Mouse (Mus musculus): ENCODE measurements at regions not wholly inside any gene's neighbourhood (a gene's known extent, or its start where the extent isn't known, plus 50 kb on each side); places are given as distances from the start of the nearest gene placed in this dataset.

GRCm38 (mm10) chr6:93130946-93131685 is 187.8 kb upstream of the Adamts9 start:
- TF ChIP-seq CTCF (IDR thresholded peaks at IDR 0.05; ENCODE audit: borderline replicate concordance, insufficient read depth, low read depth, low read length) (no peak), POLR2A (IDR thresholded peaks at IDR 0.05; ENCODE audit: borderline replicate concordance, insufficient read depth, low read length) (no peak)

All from cerebellum, adult 2 months (tissue).